Mouse (Mus musculus) lung, adult 2 months (tissue): ENCODE results near the gene C1qtnf6.

Experiments used
- CTCF ChIP-seq: fragments of 200-500 bp; IDR thresholded peaks from 2 replicates; pipeline ENCODE4 v1.5.1; 2011; ENCODE audit warnings: mild to moderate bottlenecking, low read length, control low read depth; ENCODE audit not compliant: insufficient read depth
- POLR2A ChIP-seq: fragments of 200-500 bp; IDR thresholded peaks from 2 replicates; pipeline ENCODE4 v1.6.1; 2011; ENCODE audit warnings: low read depth, mild to moderate bottlenecking, control low read depth, low read length, borderline replicate concordance; ENCODE audit errors: extremely low read depth

DNA sequence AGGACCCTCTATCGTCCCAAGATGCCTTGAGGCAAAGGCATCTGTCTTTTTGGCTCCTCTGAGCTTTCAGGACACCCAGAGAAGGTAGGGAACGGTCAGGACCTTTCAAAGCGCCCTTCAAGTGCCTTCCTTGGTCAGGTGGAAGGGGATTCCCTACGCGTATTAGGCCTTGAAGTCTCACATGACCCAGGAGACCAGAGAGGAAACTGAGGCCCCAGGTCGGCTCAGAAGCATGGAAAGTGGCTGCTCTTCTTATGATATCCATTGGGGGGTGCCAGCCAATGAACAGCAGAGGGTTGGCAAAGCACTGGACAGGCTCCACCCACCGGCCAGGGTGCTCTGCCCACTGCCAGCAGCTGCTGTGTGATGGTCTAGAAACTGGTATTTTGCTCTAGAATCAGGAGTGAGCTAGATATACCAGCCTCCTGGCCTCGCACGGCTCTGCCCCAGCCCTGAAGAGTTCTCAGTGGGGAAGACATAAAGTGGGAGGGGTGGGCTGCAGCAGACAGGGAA, 36.4 kb upstream of the C1qtnf6 start:
- TF ChIP-seq CTCF (no peak), POLR2A (no peak)
